Mouse (Mus musculus): Measurements from ENCODE around the gene Nell2. TPM values are rescaled to one million over a fixed set of nuclear protein-coding genes. Genes with fewer than 3 reads are reported as not detected.

Nell2 gene
- polyA plus RNA-seq, 1 experiment = 0.46 TPM

DNA sequence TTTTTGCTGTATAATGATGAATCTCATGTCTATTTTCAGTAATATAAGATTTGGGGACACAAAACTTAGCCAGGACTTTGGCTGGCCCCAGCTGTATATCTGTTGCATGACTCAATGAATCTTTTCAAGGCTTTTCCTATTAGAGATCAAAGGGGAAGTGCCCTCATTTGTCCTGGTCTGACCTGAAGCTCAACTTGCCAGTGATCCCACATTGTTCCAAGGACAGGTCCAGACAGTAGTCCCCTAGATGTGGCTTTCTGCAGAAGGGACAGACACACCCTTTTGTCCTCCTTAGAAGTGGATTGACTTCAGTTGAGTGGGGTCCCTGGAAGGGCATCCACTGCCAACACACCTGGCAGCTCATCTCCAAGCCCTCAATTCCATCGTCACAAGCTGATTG, 173.6 kb downstream of the Nell2 start:
- H3K4me1 ChIP-seq (ENCODE audit: control insufficient read depth, insufficient read depth, insufficient read length, low read length) = no peaks in the 10 kb centered on the region
- H3K27ac ChIP-seq (ENCODE audit: insufficient read depth, low read depth, low read length) = no peak overlapping the region

GRCm38 (mm10) chr15:95334323-95335296, 193.7 kb downstream of the Nell2 start:
- Histone ChIP-seq H3K4me3 (ENCODE audit: low read depth, low read length) (no peak overlapping the region), H3K27ac (ENCODE audit: insufficient read depth, low read depth, low read length) (no peak overlapping the region), H3K27me3 (ENCODE audit: control insufficient read depth, insufficient read depth, low read length) (no peaks in the 10 kb centered on the region), H3K4me1 (ENCODE audit: control insufficient read depth, insufficient read depth, insufficient read length, low read length) (no peaks in the 10 kb centered on the region), H3K36me3 (ENCODE audit: control insufficient read depth, insufficient read depth, low read length) (no peaks in the 10 kb centered on the region)
- 68% methylated on average over 11 of the region's 11 CpGs for WGBS
- no peak for TF ChIP-seq POLR2A (IDR thresholded peaks at IDR 0.05; ENCODE audit: low read depth, low read length)
- TF ChIP-seq CTCF (IDR thresholded peaks at IDR 0.05; ENCODE audit: extremely low read depth, insufficient read length, insufficient replicate concordance, low read depth, low read length) = no peak

More for the DNA sequence above, 173.6 kb downstream of the Nell2 start:
- TF ChIP-seq CTCF (IDR thresholded peaks at IDR 0.05; ENCODE audit: extremely low read depth, insufficient read length, insufficient replicate concordance, low read depth, low read length) = no peak
- no peak for TF ChIP-seq POLR2A (IDR thresholded peaks at IDR 0.05; ENCODE audit: low read depth, low read length)
- 82% methylated on average over 1 of the region's 1 CpGs for WGBS
- H3K4me3 ChIP-seq (ENCODE audit: low read depth, low read length) = no peak overlapping the region
- H3K36me3 ChIP-seq (ENCODE audit: control insufficient read depth, insufficient read depth, low read length) = no peaks in the 10 kb centered on the region
- H3K27me3 ChIP-seq (ENCODE audit: control insufficient read depth, insufficient read depth, low read length) = no peaks in the 10 kb centered on the region

- H3K36me3 ChIP-seq (ENCODE audit: control insufficient read depth, insufficient read depth, low read length) = no peaks in the 10 kb centered on the region
- no peak overlapping the region for H3K27ac ChIP-seq (ENCODE audit: insufficient read depth, low read depth, low read length)
- no peaks in the 10 kb centered on the region for H3K27me3 ChIP-seq (ENCODE audit: control insufficient read depth, insufficient read depth, low read length)
- 67% methylated on average over 4 of the region's 4 CpGs for WGBS
- H3K4me3 ChIP-seq (ENCODE audit: low read depth, low read length) = no peak overlapping the region
- no peak for TF ChIP-seq POLR2A (IDR thresholded peaks at IDR 0.05; ENCODE audit: low read depth, low read length)
- no peak for TF ChIP-seq CTCF (IDR thresholded peaks at IDR 0.05; ENCODE audit: extremely low read depth, insufficient read length, insufficient replicate concordance, low read depth, low read length)
- H3K4me1 ChIP-seq (ENCODE audit: control insufficient read depth, insufficient read depth, insufficient read length, low read length) = no peaks in the 10 kb centered on the region
Measured at GRCm38 (mm10) chr15:95333229-95333628, 195.1 kb downstream of the Nell2 start.

- 51% methylated on average over 2 of the region's 2 CpGs for WGBS
Measured at GRCm38 (mm10) chr15:95330926-95331325, 197.4 kb downstream of the Nell2 start.

GRCm38 (mm10) chr15:95322744-95323143, 205.6 kb downstream of the Nell2 start:
- 84% methylated on average over 2 of the region's 2 CpGs for WGBS
- no peaks in the 10 kb centered on the region for H3K4me1 ChIP-seq (ENCODE audit: control insufficient read depth, insufficient read depth, insufficient read length, low read length)
- H3K4me3 ChIP-seq (ENCODE audit: low read depth, low read length) = no peak overlapping the region
- no peaks in the 10 kb centered on the region for H3K27me3 ChIP-seq (ENCODE audit: control insufficient read depth, insufficient read depth, low read length)
- H3K27ac ChIP-seq (ENCODE audit: insufficient read depth, low read depth, low read length) = no peak overlapping the region
- no peak for TF ChIP-seq CTCF (IDR thresholded peaks at IDR 0.05; ENCODE audit: extremely low read depth, insufficient read length, insufficient replicate concordance, low read depth, low read length)
- no peak for TF ChIP-seq POLR2A (IDR thresholded peaks at IDR 0.05; ENCODE audit: low read depth, low read length)
- no peaks in the 10 kb centered on the region for H3K36me3 ChIP-seq (ENCODE audit: control insufficient read depth, insufficient read depth, low read length)

More at GRCm38 (mm10) chr15:95330926-95331325, 197.4 kb downstream of the Nell2 start:
- Histone ChIP-seq H3K36me3 (ENCODE audit: control insufficient read depth, insufficient read depth, low read length) (no peaks in the 10 kb centered on the region), H3K27me3 (ENCODE audit: control insufficient read depth, insufficient read depth, low read length) (no peaks in the 10 kb centered on the region), H3K4me1 (ENCODE audit: control insufficient read depth, insufficient read depth, insufficient read length, low read length) (no peaks in the 10 kb centered on the region), H3K27ac (ENCODE audit: insufficient read depth, low read depth, low read length) (no peak overlapping the region), H3K4me3 (ENCODE audit: low read depth, low read length) (no peak overlapping the region)
- no peak for TF ChIP-seq CTCF (IDR thresholded peaks at IDR 0.05; ENCODE audit: extremely low read depth, insufficient read length, insufficient replicate concordance, low read depth, low read length)
- no peak for TF ChIP-seq POLR2A (IDR thresholded peaks at IDR 0.05; ENCODE audit: low read depth, low read length)

DNA sequence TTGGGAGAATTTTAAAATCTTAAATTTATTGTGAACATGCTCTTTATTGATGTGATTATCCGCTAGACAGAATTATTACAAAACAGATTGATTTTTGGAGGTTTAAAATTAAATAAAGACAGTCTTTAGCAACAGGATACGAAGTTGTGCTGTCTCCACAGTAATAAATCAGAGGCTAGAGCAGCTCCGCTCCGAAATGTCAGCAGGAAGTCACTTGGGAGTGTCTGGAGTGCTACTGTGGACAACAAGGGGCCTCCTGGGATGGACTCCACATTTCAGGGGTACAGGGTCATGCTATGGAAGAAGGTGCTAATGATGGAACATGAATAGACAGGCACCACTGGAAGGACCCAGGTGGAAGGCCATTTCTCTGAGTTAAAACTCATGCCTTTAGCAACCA, 211.7 kb downstream of the Nell2 start:
- 61% methylated on average over 4 of the region's 4 CpGs for WGBS
- TF ChIP-seq POLR2A (IDR thresholded peaks at IDR 0.05; ENCODE audit: low read depth, low read length) (no peak), CTCF (IDR thresholded peaks at IDR 0.05; ENCODE audit: extremely low read depth, insufficient read length, insufficient replicate concordance, low read depth, low read length) (no peak)
- Histone ChIP-seq H3K27ac (ENCODE audit: insufficient read depth, low read depth, low read length) (no peak overlapping the region), H3K4me1 (ENCODE audit: control insufficient read depth, insufficient read depth, insufficient read length, low read length) (no peaks in the 10 kb centered on the region), H3K4me3 (ENCODE audit: low read depth, low read length) (no peak overlapping the region), H3K36me3 (ENCODE audit: control insufficient read depth, insufficient read depth, low read length) (no peaks in the 10 kb centered on the region), H3K27me3 (ENCODE audit: control insufficient read depth, insufficient read depth, low read length) (no peaks in the 10 kb centered on the region)

DNA sequence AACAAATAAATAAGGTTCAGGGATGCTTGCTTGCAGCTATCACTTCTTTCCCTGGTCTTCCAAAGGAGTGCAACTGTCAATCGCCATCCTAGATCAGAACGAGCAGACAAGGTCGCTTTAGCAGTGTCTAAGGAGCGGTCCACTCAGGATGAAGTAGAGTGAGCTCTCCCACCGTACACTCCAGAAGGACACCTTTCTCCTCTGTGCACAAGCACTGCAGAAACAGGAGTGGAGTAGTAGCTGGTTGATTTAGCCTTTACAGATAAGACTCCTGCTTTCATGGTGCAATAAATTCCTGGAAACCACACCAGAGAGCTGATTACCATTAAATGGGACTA, 213.6 kb downstream of the Nell2 start:
- WGBS = 86% methylated on average over 5 of the region's 5 CpGs
- no peaks in the 10 kb centered on the region for H3K36me3 ChIP-seq (ENCODE audit: control insufficient read depth, insufficient read depth, low read length)
- no peaks in the 10 kb centered on the region for H3K4me1 ChIP-seq (ENCODE audit: control insufficient read depth, insufficient read depth, insufficient read length, low read length)
- TF ChIP-seq CTCF (IDR thresholded peaks at IDR 0.05; ENCODE audit: extremely low read depth, insufficient read length, insufficient replicate concordance, low read depth, low read length) = no peak
- TF ChIP-seq POLR2A (IDR thresholded peaks at IDR 0.05; ENCODE audit: low read depth, low read length) = no peak
- no peak overlapping the region for H3K4me3 ChIP-seq (ENCODE audit: low read depth, low read length)
- H3K27me3 ChIP-seq (ENCODE audit: control insufficient read depth, insufficient read depth, low read length) = no peaks in the 10 kb centered on the region
- H3K27ac ChIP-seq (ENCODE audit: insufficient read depth, low read depth, low read length) = no peak overlapping the region

Data from small intestine, adult 2 months (tissue).